Mouse (Mus musculus) skeletal muscle tissue, adult 2 months (tissue): ENCODE data around the gene Dnhd1.
"Not testable (repeated sequence)": the region's sequence is repeated elsewhere in the genome, so short reads cannot be mapped to it uniquely, and the experiment has no call there.

Experiments
- DNase-seq: peaks from one replicate; pipeline ENCODE4 v3.0.0-alpha.2; 2012; ENCODE audit warnings: low read depth, low spot score

Dnhd1 gene

DNA sequence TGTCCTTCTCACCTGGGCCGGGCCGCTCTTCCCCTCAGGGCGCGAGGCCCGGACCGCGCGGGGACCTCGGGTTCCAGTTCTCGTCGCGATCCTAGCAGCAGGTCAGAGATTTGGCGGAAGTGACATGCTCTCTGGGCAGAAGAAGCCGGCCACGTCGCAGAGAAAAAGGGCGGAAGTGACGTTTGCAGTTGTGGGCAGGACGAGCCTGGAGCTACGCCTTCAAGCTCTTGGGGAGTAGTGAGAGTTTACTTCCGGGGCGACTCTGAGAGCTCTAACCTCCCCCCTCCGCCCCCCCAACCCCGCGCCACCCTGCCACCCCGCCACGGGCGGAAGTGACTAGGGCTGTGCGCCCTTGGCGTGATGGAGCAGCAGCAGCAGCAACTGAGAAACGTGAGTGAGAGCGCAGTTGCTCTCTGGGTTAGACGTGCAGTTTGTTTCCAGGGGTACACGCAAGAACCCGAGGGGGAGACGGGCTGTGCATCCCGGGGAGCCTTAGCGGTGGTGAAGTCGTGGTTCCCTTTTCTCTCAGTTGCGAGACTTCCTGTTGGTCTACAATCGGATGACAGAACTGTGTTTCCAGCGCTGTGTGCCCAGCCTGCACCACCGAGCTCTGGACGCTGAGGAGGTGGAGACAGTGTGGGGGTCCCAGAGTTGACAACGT lies 10.3 kb upstream of the Dnhd1 start, which contains the start of the genes Arfip2 and Gm45799:
Arfip2 (minus strand) TSS at position 184 of the 661 bp plus-strand sequence.
Gm45799 (plus strand) TSS at position 320 of the 661 bp plus-strand sequence.
- DNase-seq, result peak; percentile 98

DNA sequence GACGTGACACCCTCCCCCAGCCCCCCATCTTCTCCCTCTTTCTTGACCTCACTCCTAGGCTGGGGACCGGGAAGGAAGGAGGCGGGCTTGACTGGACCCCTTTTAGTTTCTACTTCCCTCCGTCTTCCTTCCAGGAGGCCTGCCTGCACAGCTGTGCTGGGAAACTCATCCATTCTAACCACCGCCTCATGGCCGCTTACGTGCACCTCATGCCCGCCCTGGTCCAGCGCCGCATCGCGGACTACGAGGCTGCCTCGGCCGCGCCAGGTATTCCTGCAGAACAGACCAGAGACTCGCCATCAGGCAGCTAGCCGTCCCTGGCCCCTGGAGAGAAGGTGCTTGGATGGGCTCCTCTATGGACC lies 9.8 kb upstream of the Dnhd1 start:
- no peak for DNase-seq

DNA sequence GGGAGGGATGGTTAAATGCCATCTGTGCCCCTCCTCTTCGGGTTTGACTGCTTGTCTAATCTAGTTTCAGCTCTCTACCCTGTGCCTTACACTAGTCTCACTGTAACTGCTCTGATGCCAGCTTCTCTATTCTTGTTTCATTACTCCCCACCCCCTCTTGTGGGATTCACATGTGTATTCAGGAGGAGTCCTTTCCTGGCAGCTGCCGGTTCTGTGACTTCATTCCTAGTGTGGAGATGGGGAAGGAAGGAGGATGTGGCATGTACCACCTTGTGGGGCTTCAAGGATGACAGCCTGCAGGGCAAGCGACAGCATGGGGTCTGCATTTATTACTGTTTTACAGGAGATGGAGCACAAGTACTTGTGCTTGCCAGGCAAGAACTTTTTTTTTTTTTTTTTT lies 8.7 kb upstream of the Dnhd1 start:
- no peak for DNase-seq

GRCm38 (mm10) chr7:105685541-105686197 lies 35.0 kb downstream of the Dnhd1 start:
- no peak for DNase-seq

DNA sequence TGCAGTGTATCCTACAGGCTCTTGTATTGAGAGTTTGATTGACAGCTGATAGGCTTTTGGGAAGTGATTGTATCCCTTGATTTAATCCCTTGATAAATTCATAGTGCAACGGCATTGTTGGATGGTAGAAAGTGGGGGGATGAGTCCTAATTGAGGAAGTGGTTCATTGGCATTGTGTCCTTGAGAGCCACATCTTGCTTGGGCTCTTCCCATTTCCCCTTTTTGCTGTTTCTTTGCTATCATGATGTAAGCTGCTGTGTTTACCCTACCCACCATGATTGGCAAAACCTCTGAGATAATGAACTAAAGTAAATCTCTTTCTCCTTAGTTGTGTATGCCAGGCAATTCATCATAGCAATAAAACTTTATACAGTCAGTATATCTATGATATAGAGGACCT lies 40.2 kb downstream of the Dnhd1 start:
- DNase-seq, result no peak

DNA sequence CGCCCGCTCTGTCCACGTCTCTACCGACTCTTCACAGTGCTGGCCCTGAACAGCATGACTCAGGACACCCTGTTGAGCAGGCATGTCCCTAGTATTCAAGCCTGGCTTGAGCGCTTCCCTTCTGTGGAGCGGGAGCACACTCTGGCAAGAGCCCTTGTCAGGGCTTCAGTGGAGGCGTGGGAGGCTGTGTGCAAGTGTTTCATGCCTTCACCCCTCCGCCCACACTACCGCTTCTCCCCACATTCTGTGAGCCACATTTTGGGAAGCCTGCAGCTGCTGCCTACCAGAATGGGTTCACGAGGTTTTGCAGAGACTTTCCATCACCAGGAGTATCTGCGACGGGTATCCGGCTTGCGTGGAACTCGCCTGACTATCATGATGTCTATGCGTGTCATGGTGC lies 52.6 kb downstream of the Dnhd1 start:
- DNase-seq, result no peak

GRCm38 (mm10) chr7:105703816-105704215 lies 53.2 kb downstream of the Dnhd1 start:
- DNase-seq, result no peak

DNA sequence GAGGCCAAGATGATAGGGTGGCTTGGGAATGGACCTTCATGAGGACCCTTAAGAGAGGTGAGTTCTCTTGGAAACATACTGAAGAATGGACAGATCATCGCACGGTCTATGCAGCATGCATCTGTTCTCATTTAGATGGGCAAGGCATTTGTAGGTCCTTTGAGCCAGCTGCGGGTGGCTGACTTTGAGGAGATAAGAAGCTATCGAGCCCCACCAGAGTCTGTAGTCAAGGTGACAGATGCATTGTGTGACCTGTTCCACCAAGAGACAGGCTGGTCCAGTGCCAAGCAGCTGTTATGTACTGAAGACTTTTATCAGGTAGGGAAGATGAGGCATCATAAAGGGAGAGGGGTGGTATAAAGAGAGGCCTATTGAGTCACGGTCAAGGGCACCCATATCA lies 58.1 kb downstream of the Dnhd1 start:
- no peak for DNase-seq

- DNase-seq, result no peak
Observed at GRCm38 (mm10) chr7:105715366-105715765, 64.7 kb downstream of the Dnhd1 start.

DNA sequence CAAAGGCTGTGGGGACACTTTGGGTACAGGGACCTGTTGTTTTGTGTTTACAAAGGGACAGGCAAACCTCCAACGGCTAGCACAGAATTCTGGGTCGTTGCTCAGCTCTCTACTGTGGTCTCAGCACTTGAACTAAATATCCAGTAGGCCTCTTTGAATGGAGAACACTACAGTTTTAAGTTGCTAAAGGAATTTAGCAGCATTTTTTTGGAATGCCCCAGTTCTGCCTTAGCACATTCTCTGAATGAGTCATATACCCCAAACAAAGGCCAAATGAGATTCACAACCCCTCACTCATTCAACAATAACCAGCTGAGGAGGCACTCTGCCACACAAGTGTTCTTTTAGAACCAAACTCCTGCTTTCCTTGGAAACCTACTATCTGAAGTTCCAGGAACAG lies 71.3 kb downstream of the Dnhd1 start:
- no peak for DNase-seq

DNA sequence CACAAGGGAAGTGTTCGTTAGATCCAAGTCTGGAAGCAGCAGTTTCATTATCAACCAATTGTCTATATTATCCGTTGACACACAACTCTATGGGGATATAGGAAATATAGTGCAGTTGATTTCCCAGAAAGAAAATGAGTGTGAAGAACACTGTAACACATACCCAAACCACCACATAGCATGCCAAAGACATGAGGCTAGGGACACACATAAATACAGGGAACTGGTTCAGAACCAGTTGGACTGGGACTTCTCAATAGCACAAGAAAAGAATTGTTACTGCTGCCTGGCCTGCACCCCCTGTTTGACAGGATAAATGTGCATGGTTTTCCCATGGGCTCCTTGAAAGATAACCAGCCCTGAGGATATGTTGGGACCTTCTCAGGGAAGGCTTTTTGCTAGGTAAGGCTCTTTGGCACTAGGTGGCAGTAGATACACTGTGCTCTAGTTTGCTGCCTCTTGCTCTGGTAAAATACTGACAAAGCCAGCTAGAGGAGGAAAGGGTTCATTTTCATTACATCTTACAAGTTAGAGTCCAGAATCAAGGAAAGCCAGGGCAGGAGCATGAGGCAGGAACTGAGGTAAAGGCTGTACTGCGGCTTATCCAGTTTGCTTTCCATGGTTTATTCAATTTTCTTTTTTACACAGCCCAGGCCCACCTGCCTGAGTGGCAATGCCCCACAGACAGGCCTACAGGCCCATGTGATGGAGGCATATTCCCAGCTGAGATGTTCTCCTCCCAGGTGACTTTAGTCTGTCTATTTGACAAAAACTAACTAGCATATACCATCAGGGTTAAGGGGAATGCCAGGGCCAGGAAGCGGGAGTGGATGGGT lies 75.7 kb downstream of the Dnhd1 start:
- DNase-seq, result peak; percentile 55

DNA sequence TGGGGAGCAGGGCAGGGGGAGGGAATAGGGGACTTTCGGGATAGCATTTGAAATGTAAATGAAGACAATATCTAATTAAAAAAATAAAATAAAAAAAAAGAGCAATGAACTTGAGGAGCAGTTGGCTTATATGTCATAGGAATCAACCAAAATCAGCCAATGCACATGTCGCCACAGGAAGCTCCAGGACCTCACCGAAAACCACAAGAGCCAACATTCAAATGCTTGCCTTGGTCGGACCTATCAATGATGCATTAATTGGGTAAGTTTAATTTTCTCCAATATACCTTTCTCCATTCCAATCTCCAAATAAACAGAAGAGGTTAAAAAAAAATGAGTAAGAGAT lies 76.3 kb downstream of the Dnhd1 start:
- no peak for DNase-seq

GRCm38 (mm10) chr7:105728701-105729428 lies 78.2 kb downstream of the Dnhd1 start:
- peak; percentile 39 for DNase-seq

DNA sequence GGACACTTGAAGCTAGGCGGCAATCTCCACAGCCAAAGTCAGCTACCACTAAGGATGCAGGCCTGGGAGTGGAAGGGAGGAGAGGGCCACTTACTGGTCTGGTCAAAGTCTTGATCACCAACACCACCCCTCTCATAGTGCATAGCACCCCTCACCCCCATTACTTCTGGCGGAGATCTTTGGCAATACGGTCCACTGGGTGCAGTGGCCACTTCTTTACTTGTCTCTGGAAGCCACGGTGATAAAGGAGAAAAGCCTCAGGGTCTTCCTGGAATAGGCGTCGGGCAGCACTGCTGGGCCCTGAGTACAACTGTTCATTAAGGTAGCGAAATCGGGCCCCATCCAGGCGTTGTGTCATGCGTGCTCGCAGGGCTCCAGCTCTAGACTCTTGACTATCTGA lies 83.2 kb downstream of the Dnhd1 start:
- no peak for DNase-seq

DNA sequence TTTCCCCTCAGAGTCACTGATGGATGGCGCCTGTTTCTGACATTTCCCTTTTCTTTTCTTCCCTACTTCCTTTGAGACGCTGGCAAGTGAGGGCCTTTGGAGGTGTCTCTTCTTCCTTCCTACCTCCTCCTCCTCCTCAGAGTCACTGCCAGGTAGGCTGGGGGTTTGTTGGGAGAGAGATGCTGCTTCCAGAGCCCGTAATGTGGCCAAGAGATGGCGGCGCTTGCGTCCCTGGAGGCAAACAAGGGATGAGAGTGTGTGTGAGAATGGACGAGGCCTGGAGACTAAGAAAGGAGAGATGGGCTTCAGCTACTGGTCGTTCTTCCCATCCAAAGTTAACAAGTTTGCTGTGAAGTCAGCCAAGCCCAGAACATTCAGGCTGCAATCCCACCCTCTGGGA lies 84.2 kb downstream of the Dnhd1 start:
- DNase-seq, result no peak

GRCm38 (mm10) chr7:105735464-105735863 lies 84.8 kb downstream of the Dnhd1 start:
- DNase-seq, result not testable (repeated sequence)

GRCm38 (mm10) chr7:105736264-105736901 lies 85.8 kb downstream of the Dnhd1 start, which contains the start of gene Ilk:
Gene Ilk, plus strand, starts transcription at chr7:105736592.
- DNase-seq, result peak; percentile 94

DNA sequence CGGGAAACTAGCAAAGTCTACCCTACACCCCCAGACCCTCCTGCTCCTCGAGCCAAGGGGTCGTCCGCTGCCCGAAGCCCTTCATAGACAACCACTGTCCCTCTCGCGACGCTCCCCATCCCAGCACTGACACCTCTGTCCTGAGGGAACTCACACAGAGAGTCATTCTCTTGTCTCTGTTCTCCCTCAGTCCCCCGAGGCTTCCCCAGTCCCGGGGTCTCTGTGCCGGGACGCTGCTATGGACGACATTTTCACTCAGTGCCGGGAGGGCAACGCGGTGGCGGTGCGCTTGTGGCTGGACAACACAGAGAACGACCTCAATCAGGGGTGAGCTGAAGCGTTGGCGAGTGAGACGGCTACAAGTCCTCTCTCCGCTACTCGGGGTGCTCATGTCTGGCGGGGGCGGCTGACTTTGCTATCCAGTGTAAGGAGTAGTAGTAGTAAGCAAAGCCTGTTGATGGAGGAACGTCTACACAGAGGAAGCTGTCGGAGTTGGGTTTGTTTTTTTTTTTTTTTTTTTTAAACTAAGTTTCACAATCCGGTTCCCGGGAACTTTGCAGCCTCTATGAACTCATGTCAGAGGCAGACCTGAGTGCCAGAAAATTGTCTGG lies 86.4 kb downstream of the Dnhd1 start, which contains the start of gene Rrp8:
Rrp8 (minus strand) TSS at position 475 of the 611 bp plus-strand sequence.
- DNase-seq, result peak; percentile 31

GRCm38 (mm10) chr7:105737648-105738047 lies 87.0 kb downstream of the Dnhd1 start:
- DNase-seq, result no peak

DNA sequence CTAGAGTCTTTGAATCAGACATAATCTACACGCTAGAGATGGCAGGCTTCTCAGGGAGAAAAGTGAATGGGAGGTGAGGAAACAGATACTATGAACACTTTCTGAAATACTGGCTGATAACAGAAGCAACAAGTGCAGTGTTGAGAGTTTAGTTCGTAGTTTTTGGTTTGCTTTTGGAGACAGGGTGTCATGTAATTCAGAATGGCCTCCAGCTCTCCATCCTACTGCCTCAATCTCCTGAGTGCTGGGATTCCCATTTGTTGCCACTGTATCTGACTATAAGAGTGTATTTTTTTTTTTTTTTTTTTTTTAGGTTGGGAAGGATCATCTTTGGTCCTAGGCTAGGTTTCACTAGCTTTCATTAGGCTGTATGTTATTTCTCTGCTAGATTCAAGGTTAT lies 87.7 kb downstream of the Dnhd1 start:
- no peak for DNase-seq

- DNase-seq, result peak; percentile 69
Observed at GRCm38 (mm10) chr7:105738948-105739347, 88.3 kb downstream of the Dnhd1 start.
